Mouse (Mus musculus) left cerebral cortex, adult 18-20 months (tissue): ENCODE results near the gene Gm44502. TPM values are rescaled to one million over a fixed set of nuclear protein-coding genes. Genes with fewer than 3 reads are reported as not detected.
"Not testable (repeated sequence)": the region's sequence is repeated elsewhere in the genome, so short reads cannot be mapped to it uniquely, and the experiment has no call there.

Experiments used
- DNase-seq, 2 experiments: peaks; one replicate each; pipeline ENCODE4 v3.0.0; 2021 to 2022; ENCODE audit warnings: low spot score in 2 of 2, mixed read lengths in 1 of 2
- total RNA-seq, 2 experiments: library from RNA; stranded (reverse); gene quantifications; 2 replicates each; pipeline ENCODE4 v1.2.3; 2021

Gm44502 gene
- total RNA-seq, 2 experiments from 2014 or later, result 0.09 TPM; not detected in 1

GRCm38 (mm10) chr15:89454857-89455256, 25.4 kb upstream of the Gm44502 start:
- DNase-seq, result no peak

- DNase-seq, result peak; percentile 59 to 71
Measured at GRCm38 (mm10) chr15:89453865-89454478, 24.5 kb upstream of the Gm44502 start, which contains the start of gene Mapk8ip2. Gene Mapk8ip2, plus strand, starts transcription at chr15:89453913.

GRCm38 (mm10) chr15:89452906-89453864, 23.7 kb upstream of the Gm44502 start:
- peak in 1 of 2 experiments; percentile 57 for DNase-seq

- DNase-seq, result no peak
Measured at GRCm38 (mm10) chr15:89442486-89443070, 13.1 kb upstream of the Gm44502 start.

GRCm38 (mm10) chr15:89435878-89436277, 6.4 kb upstream of the Gm44502 start:
- no peak for DNase-seq

- no peak for DNase-seq
Measured at GRCm38 (mm10) chr15:89434136-89434535, 4.6 kb upstream of the Gm44502 start.

GRCm38 (mm10) chr15:89432946-89433345, 3.5 kb upstream of the Gm44502 start:
- DNase-seq, result no peak

- DNase-seq, result no peak
Measured at GRCm38 (mm10) chr15:89431806-89432205, 2.3 kb upstream of the Gm44502 start.

- DNase-seq, result no peak
Measured at GRCm38 (mm10) chr15:89431271-89431670, 1.8 kb upstream of the Gm44502 start.

GRCm38 (mm10) chr15:89430771-89431170, 1.3 kb upstream of the Gm44502 start:
- not testable (repeated sequence) for DNase-seq

GRCm38 (mm10) chr15:89430341-89430740, 845 bp upstream of the Gm44502 start:
- no peak for DNase-seq

GRCm38 (mm10) chr15:89428821-89429351, 610 bp downstream of the Gm44502 start:
- no peak for DNase-seq

GRCm38 (mm10) chr15:89428136-89428790, 1.2 kb downstream of the Gm44502 start:
- DNase-seq, result no peak

GRCm38 (mm10) chr15:89426716-89427115, 2.8 kb downstream of the Gm44502 start:
- no peak for DNase-seq

GRCm38 (mm10) chr15:89425711-89426121, 3.8 kb downstream of the Gm44502 start, which contains the start of gene Cpt1b:
Gene Cpt1b, minus strand, starts transcription at chr15:89425863.
- DNase-seq, result no peak

- no peak for DNase-seq
Measured at GRCm38 (mm10) chr15:89424621-89425020, 4.9 kb downstream of the Gm44502 start.

- no peak for DNase-seq
Measured at GRCm38 (mm10) chr15:89421938-89422337, 7.6 kb downstream of the Gm44502 start.

GRCm38 (mm10) chr15:89415282-89415681, 14.2 kb downstream of the Gm44502 start:
- no peak for DNase-seq

- no peak for DNase-seq
Measured at GRCm38 (mm10) chr15:89410118-89410517, 19.4 kb downstream of the Gm44502 start, which contains the start of gene Syce3. Gene Syce3, minus strand, starts transcription at chr15:89410503.

GRCm38 (mm10) chr15:89406691-89407090, 22.8 kb downstream of the Gm44502 start:
- no peak for DNase-seq
